Mouse (Mus musculus) cerebellum, adult 2 months (tissue): Measurements from ENCODE around the gene Gstz1. TPM values are rescaled to one million over a fixed set of nuclear protein-coding genes. Genes with fewer than 3 reads are reported as not detected.

ENCODE experiments used
- DNase-seq, 2 experiments: peaks; one replicate each; pipeline ENCODE4 v3.0.0; 2021
- H3K27ac ChIP-seq: fragments of 200-500 bp; 2 replicates; pipeline ENCODE4 v1.5.1; 2012; ENCODE audit warnings: low read length, control low read depth, inconsistent platforms; ENCODE audit not compliant: insufficient read depth
- H3K27me3 ChIP-seq: fragments of 200-500 bp; 2 replicates; pipeline ENCODE4 v1.6.1; 2012; ENCODE audit warnings: inconsistent platforms, mild to moderate bottlenecking, low read length, moderate library complexity; ENCODE audit not compliant: control insufficient read depth, insufficient read depth
- H3K4me1 ChIP-seq: fragments of 200-500 bp; 2 replicates; pipeline ENCODE4 v1.6.1; 2011; ENCODE audit warnings: low read length; ENCODE audit not compliant: control insufficient read depth, insufficient read depth
- H3K4me3 ChIP-seq: fragments of 200-500 bp; replicated peaks from 2 replicates; pipeline ENCODE3; 2011; ENCODE audit warnings: mild to moderate bottlenecking, low read depth, low read length, control low read depth; ENCODE audit not compliant: insufficient read depth
- CTCF ChIP-seq: fragments of 200-500 bp; IDR thresholded peaks from 2 replicates; pipeline ENCODE4 v1.5.1; 2011; ENCODE audit warnings: low read depth, mild to moderate bottlenecking, control low read depth, low read length, moderate library complexity, borderline replicate concordance; ENCODE audit not compliant: insufficient read depth
- POLR2A ChIP-seq: fragments of 200-500 bp; IDR thresholded peaks from 2 replicates; pipeline ENCODE4 v1.6.1; 2011; ENCODE audit warnings: low read length, control low read depth, borderline replicate concordance; ENCODE audit not compliant: insufficient read depth
- WGBS: fragments of 180-500 bp; shearing (Covaris S2); methylation state at CpG from one replicate; pipeline ENCODE4 v1.1.7; 2018; 5-methylcytosine and 5-hydroxymethylcytosine counted together
- polyA plus RNA-seq: library from polyadenylated mRNA; depleted of rRNA; stranded (reverse); fragments of >200 nt; gene quantifications from 2 replicates; pipeline ENCODE4 v1.2.3, GENCODE M21; 2012

The Gstz1 gene
- polyA plus RNA-seq, 1 experiment, result 69.4 TPM

DNA sequence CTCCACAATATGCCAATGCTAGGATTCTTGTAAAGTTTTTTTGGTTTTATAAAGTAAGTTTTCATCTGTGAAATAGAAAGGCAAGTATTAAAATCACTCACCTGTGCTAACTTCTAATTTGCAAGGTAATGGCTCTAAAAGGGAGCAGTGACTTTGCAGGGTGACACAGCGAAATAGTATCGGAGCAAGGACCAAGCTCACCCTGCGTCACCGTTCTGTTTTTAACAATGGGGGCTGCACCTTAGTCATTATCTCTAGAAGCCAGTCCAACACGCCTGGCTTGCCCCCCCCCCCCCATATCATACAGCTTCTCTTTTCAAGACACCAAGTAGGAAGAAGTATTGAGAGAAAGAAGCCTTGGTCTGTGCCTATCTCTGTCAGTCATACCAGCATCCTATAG lies 13.8 kb downstream of the Gstz1 start:
- Histone ChIP-seq H3K4me1 (no peaks in the 10 kb centered on the region), H3K27me3 (no peaks in the 10 kb centered on the region), H3K27ac (no peak overlapping the region), H3K4me3 (no peak overlapping the region)
- WGBS, result 98% methylated on average over 5 of the region's 5 CpGs
- TF ChIP-seq CTCF (no peak), POLR2A (no peak)
- DNase-seq, result no peak

DNA sequence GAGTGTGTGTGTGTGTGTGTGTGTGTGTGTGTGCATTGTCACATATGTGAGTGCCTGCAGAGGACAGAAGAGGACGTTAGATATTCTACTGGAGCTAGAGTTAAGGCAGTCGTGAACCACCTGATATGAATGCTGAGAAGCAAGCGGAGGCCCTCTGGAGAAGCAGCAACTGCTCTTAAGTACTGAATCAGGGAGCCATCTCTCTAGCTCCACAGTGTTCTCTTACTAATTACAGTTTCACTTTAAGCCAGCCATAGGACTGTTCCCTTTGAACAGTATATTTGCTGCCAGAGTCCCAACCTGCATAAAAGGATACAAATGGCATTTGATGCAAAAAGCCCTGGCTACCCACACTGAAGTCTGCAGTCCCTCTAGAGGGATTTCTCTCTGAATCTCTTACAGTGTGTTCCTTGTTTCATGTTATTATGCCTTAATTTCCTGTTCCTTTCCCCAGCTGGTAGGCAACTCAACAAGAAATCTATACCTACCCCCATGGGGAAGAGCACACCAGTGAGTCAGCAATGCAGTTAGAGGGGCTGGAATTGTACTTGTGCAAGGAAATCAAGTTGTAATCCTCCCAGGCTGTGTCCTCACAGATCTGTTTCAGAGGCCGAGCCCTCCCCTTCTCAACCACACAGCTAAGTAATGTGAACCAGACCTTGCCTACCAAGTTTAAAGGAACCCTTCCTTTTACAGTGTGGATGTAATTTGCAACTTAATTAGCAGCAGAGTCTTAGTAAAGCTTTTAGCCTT lies 28.4 kb downstream of the Gstz1 start:
- 79% methylated on average over 4 of the region's 4 CpGs for WGBS
- Histone ChIP-seq H3K27ac (no peak overlapping the region), H3K27me3 (no peaks in the 10 kb centered on the region), H3K4me3 (no peak overlapping the region), H3K4me1 (no peaks in the 10 kb centered on the region)
- TF ChIP-seq POLR2A, result no peak
- TF ChIP-seq CTCF, result no peak
- no peak for DNase-seq

DNA sequence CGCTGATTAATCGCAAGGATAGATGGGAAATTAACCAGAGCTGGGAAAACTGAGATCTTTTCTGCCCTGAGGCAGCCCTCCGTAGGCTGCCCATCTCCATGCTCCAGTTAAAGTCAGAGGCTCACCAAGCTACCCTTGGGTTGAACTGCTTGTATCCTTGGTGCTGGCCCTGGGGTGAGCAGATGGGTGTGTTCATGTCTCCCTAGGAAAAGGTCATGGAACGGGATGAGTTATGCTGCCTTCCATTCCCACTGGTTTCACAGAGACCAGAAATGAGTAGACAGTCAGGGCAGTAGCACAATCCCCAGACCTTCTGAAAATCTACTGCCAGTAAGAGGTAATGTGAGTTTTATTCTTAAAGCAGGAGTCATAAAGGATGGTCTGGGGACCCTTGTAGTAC lies 30.7 kb downstream of the Gstz1 start:
- Histone ChIP-seq H3K4me3 (no peak overlapping the region), H3K27me3 (no peaks in the 10 kb centered on the region), H3K27ac (no peak overlapping the region), H3K4me1 (no peaks in the 10 kb centered on the region)
- TF ChIP-seq CTCF, result no peak
- TF ChIP-seq POLR2A, result no peak
- WGBS, result 92% methylated on average over 4 of the region's 4 CpGs
- DNase-seq, result no peak

DNA sequence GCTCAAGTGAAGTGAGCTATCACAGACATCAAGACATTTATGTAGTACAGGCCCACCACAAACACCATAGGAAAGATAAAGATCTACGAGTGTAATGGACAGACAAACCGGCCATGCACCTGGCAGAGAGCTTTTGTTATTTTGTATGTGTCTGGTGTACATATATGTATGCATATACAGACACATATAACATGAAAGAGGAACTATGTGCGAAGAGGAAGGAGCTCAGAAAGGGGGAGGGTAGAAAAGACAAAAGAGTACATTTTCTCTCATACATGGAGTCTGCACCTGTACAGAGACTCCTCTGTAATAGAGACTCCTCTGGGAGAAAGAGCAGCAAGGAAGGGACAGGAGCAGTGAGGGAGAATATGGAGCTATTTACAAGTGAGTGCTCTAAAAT lies 46.0 kb downstream of the Gstz1 start:
- WGBS, result 91% methylated on average over 3 of the region's 3 CpGs
- no peak for TF ChIP-seq CTCF
- TF ChIP-seq POLR2A, result no peak
- no peaks in the 10 kb centered on the region for H3K27me3 ChIP-seq
- no peak overlapping the region for H3K4me3 ChIP-seq
- H3K4me1 ChIP-seq, result peaks cover 5% of the 10 kb centered on the region; the same call in 1 of the 2 replicates
- H3K27ac ChIP-seq, result no peak overlapping the region
- DNase-seq, result no peak

DNA sequence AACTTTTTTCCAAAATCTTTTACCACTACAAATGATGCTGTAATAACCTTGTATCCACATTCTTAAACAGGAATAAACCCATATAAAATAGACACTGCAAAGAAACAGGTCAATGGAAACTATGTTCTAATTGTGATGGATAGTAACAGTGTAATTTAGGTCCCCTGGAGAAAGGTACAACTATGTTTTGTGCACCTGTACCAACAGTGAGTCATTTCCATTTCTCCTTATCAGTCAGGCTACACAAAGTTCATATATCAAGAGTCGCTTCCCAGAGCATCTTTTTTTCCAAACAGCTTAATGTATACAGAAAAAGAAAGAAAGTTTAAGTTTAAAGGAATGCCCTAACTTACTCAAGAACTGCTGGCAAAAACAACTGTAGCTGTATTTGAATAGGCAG lies 48.1 kb downstream of the Gstz1 start:
- TF ChIP-seq CTCF (no peak), POLR2A (no peak)
- no peak for DNase-seq
- Histone ChIP-seq H3K4me3 (no peak overlapping the region), H3K4me1 (0 out of 2 replicates have a peak, but pooled peaks cover 2% of the 10 kb centered on the region), H3K27me3 (no peaks in the 10 kb centered on the region), H3K27ac (no peak overlapping the region)
- WGBS, result 94% methylated on average over 1 of the region's 1 CpGs

DNA sequence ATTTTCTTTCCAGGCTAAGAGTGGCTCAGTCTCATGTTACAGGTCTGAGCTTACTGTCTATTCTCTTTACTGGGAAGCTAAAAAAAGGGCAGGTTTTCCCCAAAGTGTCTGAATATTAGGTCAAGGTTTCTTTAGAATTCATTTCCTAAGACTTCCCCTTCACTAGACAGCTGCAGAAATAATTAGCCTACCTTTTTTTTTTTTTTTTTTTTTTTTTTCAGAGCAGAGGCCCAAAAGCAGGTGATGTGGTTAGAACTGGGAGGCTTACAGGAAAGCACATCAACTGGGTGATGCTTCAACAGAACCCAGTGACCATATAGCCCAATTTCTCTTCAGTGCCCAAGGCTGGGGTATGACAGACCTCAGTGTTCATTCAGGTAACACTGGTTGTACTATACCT lies 49.3 kb downstream of the Gstz1 start:
- no peak for TF ChIP-seq POLR2A
- TF ChIP-seq CTCF, result no peak

DNA sequence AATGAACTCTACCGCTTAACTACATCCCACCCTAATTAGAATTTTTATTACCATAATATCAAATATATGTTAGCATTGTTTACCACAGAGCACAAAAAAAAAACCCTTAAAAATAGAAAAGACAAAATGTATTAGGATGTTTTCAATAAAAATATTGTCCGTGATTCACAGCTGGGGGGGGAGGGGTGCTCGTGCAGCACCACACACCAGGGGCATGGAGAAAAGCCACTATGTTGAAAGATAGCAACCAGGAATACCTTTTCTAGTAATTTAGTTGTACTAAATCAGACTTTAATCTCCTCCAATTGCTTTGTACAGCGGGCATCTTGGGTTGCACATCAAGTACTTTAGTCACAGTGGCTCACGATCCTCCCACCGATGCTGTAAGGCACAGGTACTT lies 51.8 kb downstream of the Gstz1 start:
- 0 out of 2 replicates have a peak, but pooled peaks cover 2% of the 10 kb centered on the region for H3K4me1 ChIP-seq
- DNase-seq, result no peak
- peak overlapping the region; percentile 89 for H3K4me3 ChIP-seq
- 38% methylated on average over 6 of the region's 6 CpGs for WGBS
- H3K27ac ChIP-seq, result no peak overlapping the region
- H3K27me3 ChIP-seq, result no peaks in the 10 kb centered on the region
- TF ChIP-seq POLR2A, result no peak
- no peak for TF ChIP-seq CTCF

More for the DNA sequence above, 49.3 kb downstream of the Gstz1 start:
- no peak overlapping the region for H3K27ac ChIP-seq
- H3K4me1 ChIP-seq, result 0 out of 2 replicates have a peak, but pooled peaks cover 2% of the 10 kb centered on the region
- DNase-seq, result no peak
- no peaks in the 10 kb centered on the region for H3K27me3 ChIP-seq
- H3K4me3 ChIP-seq, result no peak overlapping the region

DNA sequence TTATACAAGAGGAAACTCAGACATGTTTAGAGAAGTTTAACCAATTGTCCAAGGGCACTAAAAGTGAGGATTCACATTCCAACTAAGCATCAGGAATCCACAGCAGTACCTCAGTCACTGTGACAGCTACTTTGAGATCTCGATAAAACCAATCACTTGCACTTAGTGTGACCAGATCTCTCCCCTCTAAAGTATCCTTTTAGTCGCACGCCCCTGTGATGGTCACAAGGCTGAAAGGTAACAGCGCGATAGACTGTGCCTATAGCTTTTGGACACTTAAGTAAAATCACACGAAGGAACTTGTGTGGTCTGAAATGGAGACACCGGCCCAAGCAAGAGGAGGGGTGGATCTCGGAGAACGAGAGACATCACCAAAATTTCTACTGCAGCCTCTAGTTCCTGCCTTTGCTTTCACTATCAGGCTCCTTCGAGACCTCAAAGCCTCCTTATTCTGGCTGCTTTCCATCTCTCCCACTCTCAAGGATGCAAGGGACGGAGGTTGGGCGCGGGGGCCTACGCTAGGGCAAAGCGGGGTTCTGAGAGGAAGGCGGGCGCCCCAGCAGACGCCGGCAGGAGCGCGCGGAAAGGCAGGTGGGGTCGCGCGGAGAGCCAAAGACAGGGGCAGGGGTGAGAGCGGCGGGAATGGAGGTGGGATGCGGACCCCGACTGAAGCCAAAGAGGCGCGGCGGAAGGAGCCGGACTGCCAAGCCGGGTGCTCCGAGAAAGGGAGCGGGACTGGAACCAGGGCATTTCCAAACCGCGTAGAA lies 52.4 kb downstream of the Gstz1 start, which contains the start of gene Samd15:
Gene Samd15, plus strand, starts transcription at position 518 of the 767 bp plus-strand sequence.
- 1% methylated on average over 38 of the region's 38 CpGs for WGBS
- H3K27ac ChIP-seq, result peak within 1 kb of the TSS; percentile 65
- peak in 1 of 2 experiments; percentile 48 for DNase-seq
- H3K4me3 ChIP-seq, result peak within 1 kb of the TSS; percentile 89
- TF ChIP-seq POLR2A (no peak), CTCF (no peak)
- 0 out of 2 replicates have a peak, but pooled peaks cover 2% of the 10 kb centered on the region for H3K4me1 ChIP-seq
- H3K27me3 ChIP-seq, result no peaks in the 10 kb centered on the region
